Mouse (Mus musculus) olfactory bulb, adult 2 months (tissue): Measurements from ENCODE around the gene D630039A03Rik.

ENCODE experiments used
- CTCF ChIP-seq: fragments of 200-500 bp; IDR thresholded peaks from 2 replicates; pipeline ENCODE4 v1.5.1; 2012; ENCODE audit warnings: low read depth, mild to moderate bottlenecking, low read length, moderate library complexity; ENCODE audit not compliant: insufficient read depth
- POLR2A ChIP-seq: fragments of 200-500 bp; IDR thresholded peaks from 2 replicates; pipeline ENCODE4 v1.6.1; 2012; ENCODE audit warnings: mild to moderate bottlenecking, low read depth, low read length, moderate library complexity; ENCODE audit not compliant: insufficient read depth

- no peak for TF ChIP-seq CTCF
- TF ChIP-seq POLR2A, result no peak
These were observed 36.8 kb upstream of the D630039A03Rik start for GRCm38 (mm10) chr4:57952891-57953290.
